Mouse (Mus musculus): ENCODE results near the gene Terb2. TPM values are rescaled to one million over a fixed set of nuclear protein-coding genes. Genes with fewer than 3 reads are reported as not detected.

Gene Terb2
- not detected in 2 replicates for polyA plus RNA-seq (2016; fragmentation: Nextera tagmentation; extraction: Ambion mirVana)

DNA sequence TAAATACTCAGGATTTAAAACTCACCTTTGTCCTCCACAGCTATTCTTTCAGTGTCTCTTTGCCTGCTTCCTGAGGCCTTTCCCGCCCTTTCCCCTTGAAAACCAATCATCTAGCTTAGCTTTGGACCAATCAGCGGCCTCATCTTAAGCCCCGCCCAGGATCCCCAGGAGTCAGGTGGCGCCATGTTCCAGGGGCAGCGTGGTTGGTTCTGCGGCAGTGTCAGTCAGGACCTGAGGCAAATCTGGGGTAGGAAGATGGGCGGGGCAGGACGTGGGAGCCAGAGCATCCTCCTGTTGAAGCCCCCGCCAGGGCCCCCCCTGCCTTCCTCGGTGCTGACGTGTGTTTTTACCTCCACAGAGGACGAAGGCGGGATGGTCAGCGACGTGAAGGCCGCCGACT, at the start of gene Terb2, which contains the start of gene Patl2:
Gene Terb2, plus strand, starts transcription at position 167 of the 400 bp plus-strand sequence.
Gene Patl2, minus strand, starts transcription at position 84 of the 400 bp plus-strand sequence.
- Histone ChIP-seq H3K27ac (replicated peaks) (no peak within 1 kb of the TSS), H3K9me3 (replicated peaks) (no peaks in the 10 kb centered on the region), H3K4me3 (no peak within 1 kb of the TSS), H3K36me3 (no peaks in the 10 kb centered on the region), H3K27me3 (ENCODE audit: low read depth, poor library complexity, severe bottlenecking) (no peaks in the 10 kb centered on the region), H3K4me1 (no peaks in the 10 kb centered on the region)
- DNase-seq (ENCODE audit: low spot score): no peak
- WGBS: 83% methylated on average over 17 of the region's 17 CpGs

DNA sequence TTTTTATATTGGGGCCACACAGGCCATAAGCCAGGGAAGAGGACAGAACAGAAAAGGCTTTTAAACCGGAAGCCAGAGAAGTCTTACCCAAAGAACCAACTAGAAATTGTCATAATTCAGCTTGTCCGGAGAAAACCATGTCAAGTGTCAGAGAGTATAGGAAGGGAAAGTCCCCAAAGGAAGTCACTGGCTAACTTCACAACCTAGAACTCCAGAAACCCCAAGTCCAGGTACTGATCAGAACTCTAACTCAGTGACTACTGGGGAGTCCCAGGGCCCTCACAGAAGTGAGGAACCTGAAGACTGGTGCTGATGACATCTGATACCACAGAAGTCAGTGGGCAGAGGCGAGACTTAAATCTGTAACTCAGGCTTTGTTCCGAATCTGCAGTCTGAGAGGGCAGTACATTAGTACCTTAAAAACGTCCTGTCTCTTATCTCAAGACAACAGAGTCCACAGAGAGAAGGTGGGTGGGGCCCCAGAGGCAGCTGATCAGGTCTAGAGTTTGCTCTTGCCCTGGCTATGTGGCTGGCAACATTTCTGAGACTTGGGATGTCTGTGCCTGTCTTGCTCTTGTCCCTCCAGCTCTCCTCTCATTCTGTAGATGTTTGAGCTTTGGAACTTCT, 48.1 kb upstream of the Terb2 start:
- Histone ChIP-seq H3K27me3 (ENCODE audit: low read depth, poor library complexity, severe bottlenecking) (no peaks in the 10 kb centered on the region), H3K4me3 (no peak overlapping the region), H3K27ac (replicated peaks) (no peak overlapping the region), H3K9me3 (replicated peaks) (no peaks in the 10 kb centered on the region), H3K4me1 (no peaks in the 10 kb centered on the region), H3K36me3 (no peaks in the 10 kb centered on the region)
- 63% methylated on average over 5 of the region's 5 CpGs for WGBS
- no peak for DNase-seq (ENCODE audit: low spot score)

- DNase-seq (ENCODE audit: low spot score): no peak
- no peaks in the 10 kb centered on the region for H3K27me3 ChIP-seq (ENCODE audit: low read depth, poor library complexity, severe bottlenecking)
- 84% methylated on average over 2 of the region's 2 CpGs for WGBS
Observed at GRCm38 (mm10) chr2:122140815-122141214, 45.3 kb upstream of the Terb2 start.

DNA sequence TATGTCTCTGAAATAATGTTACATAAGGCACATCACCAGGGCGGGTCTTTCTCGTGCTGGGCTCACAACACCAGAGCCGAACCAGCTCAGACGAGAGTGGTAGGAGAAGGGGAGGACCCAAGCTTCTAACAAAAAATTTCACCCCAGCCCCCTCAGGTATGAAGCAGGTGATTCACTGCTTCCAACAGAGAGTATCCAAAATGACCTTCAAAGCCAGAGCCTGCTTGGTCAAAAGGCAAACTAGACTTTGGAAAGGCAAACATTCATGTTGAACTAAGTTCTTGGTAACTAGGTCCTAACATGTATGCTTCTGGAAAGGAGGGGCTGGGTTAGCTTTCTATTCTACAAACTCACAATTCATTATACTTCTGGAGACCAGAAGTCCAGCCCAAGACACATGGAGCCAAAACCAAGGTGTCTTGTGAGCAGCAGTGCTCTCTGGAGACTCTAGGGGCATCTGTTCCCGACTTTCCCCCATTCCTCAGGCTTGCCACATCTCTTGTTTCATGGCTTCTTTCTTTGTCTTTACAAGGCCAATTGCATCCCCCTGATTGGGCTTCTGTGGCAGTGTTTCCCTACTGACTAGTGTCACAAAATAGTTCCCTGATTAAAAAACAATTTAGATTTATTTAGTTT, 44.6 kb upstream of the Terb2 start:
- Histone ChIP-seq H3K27me3 (ENCODE audit: low read depth, poor library complexity, severe bottlenecking) (no peaks in the 10 kb centered on the region), H3K4me3 (no peak overlapping the region), H3K36me3 (no peaks in the 10 kb centered on the region), H3K27ac (replicated peaks) (no peak overlapping the region), H3K9me3 (replicated peaks) (no peaks in the 10 kb centered on the region), H3K4me1 (no peaks in the 10 kb centered on the region)
- DNase-seq (ENCODE audit: low spot score): no peak
- 72% methylated on average over 5 of the region's 5 CpGs for whole genome bisulfite sequencing

More at GRCm38 (mm10) chr2:122140815-122141214, 45.3 kb upstream of the Terb2 start:
- Histone ChIP-seq H3K4me1 (no peaks in the 10 kb centered on the region), H3K36me3 (no peaks in the 10 kb centered on the region), H3K27ac (replicated peaks) (no peak overlapping the region), H3K9me3 (replicated peaks) (no peaks in the 10 kb centered on the region), H3K4me3 (no peak overlapping the region)

DNA sequence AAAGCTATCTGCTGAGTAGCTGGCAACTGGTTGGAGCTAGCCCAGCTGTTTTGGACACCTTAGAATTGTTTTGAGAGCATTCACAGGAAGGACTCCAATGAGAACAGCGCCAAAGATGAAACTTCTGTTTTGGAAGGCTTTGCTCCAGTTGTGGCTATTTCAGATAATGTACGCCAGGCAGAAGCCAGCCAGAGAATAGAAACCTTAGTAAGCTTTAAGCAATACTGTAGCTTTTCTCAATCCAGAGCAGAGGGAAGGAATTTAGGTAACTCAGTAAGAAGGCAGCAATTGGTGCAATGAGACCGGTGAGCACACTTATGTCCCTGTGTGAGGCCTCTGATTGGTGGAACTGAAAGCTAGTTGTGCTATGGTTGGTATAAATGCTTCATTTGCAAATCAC, 43.0 kb upstream of the Terb2 start:
- H3K27ac ChIP-seq (replicated peaks): no peak overlapping the region
- no peak for DNase-seq (ENCODE audit: low spot score)
- WGBS: 91% methylated on average over 3 of the region's 3 CpGs
- no peaks in the 10 kb centered on the region for H3K27me3 ChIP-seq (ENCODE audit: low read depth, poor library complexity, severe bottlenecking)
- peaks cover 11% of the 10 kb centered on the region for H3K4me1 ChIP-seq
- no peaks in the 10 kb centered on the region for H3K36me3 ChIP-seq
- no peak overlapping the region for H3K4me3 ChIP-seq
- H3K9me3 ChIP-seq (replicated peaks): no peaks in the 10 kb centered on the region

GRCm38 (mm10) chr2:122145756-122146155, 40.3 kb upstream of the Terb2 start:
- WGBS: 75% methylated on average over 4 of the region's 4 CpGs
- H3K27me3 ChIP-seq (ENCODE audit: low read depth, poor library complexity, severe bottlenecking): peaks cover 14% of the 10 kb centered on the region

DNA sequence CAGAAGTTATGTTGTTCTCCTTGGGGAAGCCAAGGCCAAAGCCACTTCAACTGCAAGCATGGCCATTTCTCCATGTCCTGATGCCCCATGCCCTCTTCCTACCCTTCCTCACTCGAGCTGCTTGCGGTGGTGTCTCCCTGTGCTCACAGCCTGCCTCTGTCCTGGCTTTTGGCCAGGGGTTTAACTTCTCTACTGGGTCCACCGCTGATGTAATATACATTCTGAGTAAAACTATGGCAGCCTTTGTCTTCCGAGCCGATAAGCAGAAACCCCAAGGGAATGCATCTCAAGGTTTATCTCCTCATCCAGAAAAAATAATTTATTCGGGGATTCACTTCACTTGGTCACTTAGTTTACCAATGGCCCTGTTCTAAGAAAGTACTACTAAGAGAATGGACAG, 39.4 kb upstream of the Terb2 start:
- Histone ChIP-seq H3K36me3 (peaks cover 2% of the 10 kb centered on the region; the same call in 1 of the 2 replicates), H3K4me1 (peaks cover 19% of the 10 kb centered on the region), H3K4me3 (no peak overlapping the region), H3K9me3 (replicated peaks) (no peaks in the 10 kb centered on the region), H3K27me3 (ENCODE audit: low read depth, poor library complexity, severe bottlenecking) (peaks cover 14% of the 10 kb centered on the region), H3K27ac (replicated peaks) (no peak overlapping the region)
- WGBS: 82% methylated on average over 6 of the region's 6 CpGs
- DNase-seq (ENCODE audit: low spot score): no peak

More at GRCm38 (mm10) chr2:122145756-122146155, 40.3 kb upstream of the Terb2 start:
- no peak for DNase-seq (ENCODE audit: low spot score)
- Histone ChIP-seq H3K4me1 (peaks cover 19% of the 10 kb centered on the region), H3K9me3 (replicated peaks) (no peaks in the 10 kb centered on the region), H3K4me3 (no peak overlapping the region), H3K27ac (replicated peaks) (no peak overlapping the region), H3K36me3 (no peaks in the 10 kb centered on the region)

DNA sequence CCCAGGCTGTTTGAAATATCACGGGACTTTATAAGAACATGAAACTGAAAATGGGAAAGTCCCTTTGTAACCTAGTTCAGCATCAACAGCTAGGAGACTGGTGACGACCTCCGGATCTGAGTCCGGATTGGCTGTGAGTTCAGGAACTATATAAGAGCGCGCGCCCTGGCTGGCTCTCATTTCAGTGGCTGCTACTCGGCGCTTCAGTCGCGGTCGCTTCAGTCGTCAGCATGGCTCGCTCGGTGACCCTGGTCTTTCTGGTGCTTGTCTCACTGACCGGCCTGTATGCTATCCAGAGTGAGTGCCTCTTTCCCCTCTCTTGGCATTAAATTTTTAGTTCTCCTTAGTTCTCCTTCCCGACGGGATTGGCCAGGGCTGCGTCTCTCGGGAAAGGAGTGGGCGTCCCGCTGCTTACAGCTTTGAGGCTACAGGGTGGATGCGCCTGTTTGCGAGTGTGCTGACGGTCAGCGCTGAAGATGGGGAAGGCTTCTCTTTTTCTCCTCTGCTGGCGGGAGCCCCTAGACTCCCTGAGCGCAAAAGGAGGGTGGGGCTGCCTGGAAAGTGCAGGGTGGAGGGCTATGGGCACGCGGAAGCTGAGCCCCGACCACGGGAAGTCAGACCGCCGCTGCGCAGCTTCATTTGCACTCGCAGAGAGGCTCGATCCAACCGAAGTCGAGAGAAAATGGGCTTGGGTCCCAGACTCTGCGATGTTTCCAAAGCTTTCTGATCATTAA, 38.4 kb upstream of the Terb2 start, which contains the start of gene B2m:
Gene B2m, plus strand, starts transcription at position 179 of the 734 bp plus-strand sequence.
- under 1% methylated on average over 40 of the region's 40 CpGs for WGBS
- Histone ChIP-seq H3K36me3 (peaks cover 8% of the 10 kb centered on the region; the same call in 1 of the 2 replicates), H3K4me1 (peaks cover 19% of the 10 kb centered on the region), H3K27me3 (ENCODE audit: low read depth, poor library complexity, severe bottlenecking) (peaks cover 14% of the 10 kb centered on the region), H3K9me3 (replicated peaks) (no peaks in the 10 kb centered on the region), H3K4me3 (peak within 1 kb of the TSS; percentile 80), H3K27ac (replicated peaks) (peak within 1 kb of the TSS; percentile 87)
- peak; percentile 93 for DNase-seq (ENCODE audit: low spot score)

- WGBS: 41% methylated on average over 18 of the region's 18 CpGs
- H3K27ac ChIP-seq (replicated peaks): peak overlapping the region; percentile 87
- peak overlapping the region; percentile 80 for H3K4me3 ChIP-seq
- H3K27me3 ChIP-seq (ENCODE audit: low read depth, poor library complexity, severe bottlenecking): peaks cover 14% of the 10 kb centered on the region
- H3K9me3 ChIP-seq (replicated peaks): no peaks in the 10 kb centered on the region
- peaks cover 19% of the 10 kb centered on the region for H3K4me1 ChIP-seq
- no peak for DNase-seq (ENCODE audit: low spot score)
- peaks cover 10% of the 10 kb centered on the region; the same call in 1 of the 2 replicates for H3K36me3 ChIP-seq
Observed at GRCm38 (mm10) chr2:122148242-122148917, 37.7 kb upstream of the Terb2 start.

- 90% methylated on average over 6 of the region's 6 CpGs for WGBS
- Histone ChIP-seq H3K4me3 (no peak overlapping the region), H3K27me3 (ENCODE audit: low read depth, poor library complexity, severe bottlenecking) (peaks cover 14% of the 10 kb centered on the region), H3K4me1 (peaks cover 19% of the 10 kb centered on the region), H3K36me3 (peaks cover 14% of the 10 kb centered on the region), H3K9me3 (replicated peaks) (no peaks in the 10 kb centered on the region), H3K27ac (replicated peaks) (no peak overlapping the region)
- DNase-seq (ENCODE audit: low spot score): no peak
Observed at GRCm38 (mm10) chr2:122149316-122149715, 36.8 kb upstream of the Terb2 start.

- H3K9me3 ChIP-seq (replicated peaks): no peaks in the 10 kb centered on the region
- 85% methylated on average over 3 of the region's 3 CpGs for WGBS
Observed at GRCm38 (mm10) chr2:122149716-122150115, 36.4 kb upstream of the Terb2 start.

GRCm38 (mm10) chr2:122151221-122151620, 34.9 kb upstream of the Terb2 start:
- peaks cover 19% of the 10 kb centered on the region for H3K4me1 ChIP-seq
- no peak for DNase-seq (ENCODE audit: low spot score)
- WGBS: 83% methylated on average over 1 of the region's 1 CpGs
- no peak overlapping the region for H3K27ac ChIP-seq (replicated peaks)
- peaks cover 25% of the 10 kb centered on the region for H3K36me3 ChIP-seq
- no peak overlapping the region for H3K4me3 ChIP-seq
- H3K27me3 ChIP-seq (ENCODE audit: low read depth, poor library complexity, severe bottlenecking): peaks cover 14% of the 10 kb centered on the region
- H3K9me3 ChIP-seq (replicated peaks): no peaks in the 10 kb centered on the region

More at GRCm38 (mm10) chr2:122149716-122150115, 36.4 kb upstream of the Terb2 start:
- peaks cover 19% of the 10 kb centered on the region for H3K4me1 ChIP-seq
- H3K4me3 ChIP-seq: no peak overlapping the region
- H3K36me3 ChIP-seq: peaks cover 18% of the 10 kb centered on the region
- DNase-seq (ENCODE audit: low spot score): no peak
- H3K27ac ChIP-seq (replicated peaks): no peak overlapping the region
- peaks cover 14% of the 10 kb centered on the region for H3K27me3 ChIP-seq (ENCODE audit: low read depth, poor library complexity, severe bottlenecking)

Measured in midbrain, embryonic 10.5 days (tissue).